Mouse (Mus musculus) lung, embryonic 14.5 days (tissue): Measurements from ENCODE around the gene Uqcc1. TPM values are rescaled to one million over a fixed set of nuclear protein-coding genes. Genes with fewer than 3 reads are reported as not detected.

Experiments
- ATAC-seq: fragments of 200-750 bp; cut with Nextera tagmentation; 2 replicates; pipeline ENCODE4 v1.8.0; 2017; ENCODE audit warnings: mild to moderate bottlenecking, moderate TSS enrichment, moderate library complexity; ENCODE audit not compliant: insufficient read depth
- DNase-seq: peaks from one replicate; pipeline ENCODE4 v3.0.0-alpha.2; 2015
- H3K27ac ChIP-seq: fragments of 300-500 bp; sonication (generic); 2 replicates; pipeline ENCODE4 v1.5.1; 2014; ENCODE audit warnings: low read depth, mild to moderate bottlenecking, moderate library complexity
- H3K27me3 ChIP-seq: fragments of 300-500 bp; sonication (generic); 2 replicates; pipeline ENCODE4 v1.6.1; 2014; ENCODE audit warnings: low read length, control low read depth; ENCODE audit not compliant: insufficient read depth
- H3K36me3 ChIP-seq: fragments of 300-500 bp; sonication (generic); 2 replicates; pipeline ENCODE4 v1.6.1; 2014; ENCODE audit warnings: control low read depth; ENCODE audit not compliant: insufficient read depth
- H3K4me1 ChIP-seq: fragments of 300-500 bp; sonication (generic); 2 replicates; pipeline ENCODE4 v1.6.1; 2014; ENCODE audit warnings: antibody characterized with exemption, control low read depth; ENCODE audit not compliant: insufficient read depth
- H3K4me2 ChIP-seq: fragments of 300-500 bp; sonication (generic); 2 replicates; pipeline ENCODE4 v1.6.1; 2014; ENCODE audit warnings: mild to moderate bottlenecking
- H3K4me3 ChIP-seq: fragments of 300-500 bp; sonication (generic); 2 replicates; pipeline ENCODE4 v1.5.1; 2014; ENCODE audit warnings: low read depth, low read length
- H3K9ac ChIP-seq: fragments of 300-500 bp; sonication (generic); 2 replicates; pipeline ENCODE4 v1.6.1; 2014
- H3K9me3 ChIP-seq: fragments of 300-500 bp; sonication (generic); 2 replicates; pipeline ENCODE4 v1.6.1; 2016; ENCODE audit warnings: low read depth, low read length, control low read depth
- CTCF ChIP-seq: IDR thresholded peaks from 2 replicates; pipeline ENCODE4 v1.5.1; 2016; ENCODE audit warnings: antibody characterized with exemption, low read depth
- WGBS: fragments of 180-500 bp; shearing (Covaris S2); extraction: QIAGEN DNeasy Blood & Tissue Kit; methylation state at CpG from one replicate; pipeline ENCODE4 v1.1.7; 2014; 5-methylcytosine and 5-hydroxymethylcytosine counted together
- polyA plus RNA-seq: library from polyadenylated mRNA; unstranded; fragments of >200 nt; fragmentation: Nextera tagmentation; extraction: Ambion mirVana; gene quantifications from 2 replicates; pipeline ENCODE4 v1.2.1, GENCODE M21; 2014

The Uqcc1 gene
- polyA plus RNA-seq, 1 experiment from 2014 or later: 52.0 TPM

DNA sequence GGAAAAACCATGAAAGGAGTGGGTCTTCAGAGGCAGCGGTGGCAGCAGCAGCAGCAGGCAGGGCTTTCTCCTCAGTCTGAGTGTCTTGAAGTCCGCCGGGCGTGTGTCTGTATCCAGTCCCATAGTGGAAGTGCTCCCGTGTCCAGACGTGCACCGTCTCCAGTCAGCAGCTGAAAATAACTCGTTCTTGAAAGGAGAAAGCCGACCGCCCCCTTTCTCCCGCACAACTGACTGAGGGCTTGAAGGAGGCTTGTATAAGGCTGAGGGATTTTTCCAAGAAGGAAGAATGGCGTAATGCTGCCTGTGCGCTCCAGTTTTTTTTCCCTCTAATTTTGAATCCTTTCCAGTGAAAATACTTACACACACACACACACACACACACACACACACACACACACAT lies 15.0 kb upstream of the Uqcc1 start, which contains the start of gene Gdf5:
Gene Gdf5 (minus strand): TSS at position 244 of the 400 bp plus-strand sequence.
- no peak for ATAC-seq
- no peaks in the 10 kb centered on the region for H3K4me1 ChIP-seq
- no peak within 1 kb of the TSS for H3K4me3 ChIP-seq
- peak; percentile 53 for DNase-seq
- peaks cover 4% of the 10 kb centered on the region; the same call in 1 of the 2 replicates for H3K27me3 ChIP-seq
- H3K36me3 ChIP-seq: no peaks in the 10 kb centered on the region
- 27% methylated on average over 13 of the region's 13 CpGs for WGBS
- peak within 1 kb of the TSS; percentile 31; the same call in 1 of the 2 replicates for H3K4me2 ChIP-seq
- no peak within 1 kb of the TSS for H3K27ac ChIP-seq
- TF ChIP-seq CTCF: no peak
- no peaks in the 10 kb centered on the region for H3K9me3 ChIP-seq
- H3K9ac ChIP-seq: 0 out of 2 replicates have a peak within 1 kb of the TSS, but pooled peaks have one; percentile 9

DNA sequence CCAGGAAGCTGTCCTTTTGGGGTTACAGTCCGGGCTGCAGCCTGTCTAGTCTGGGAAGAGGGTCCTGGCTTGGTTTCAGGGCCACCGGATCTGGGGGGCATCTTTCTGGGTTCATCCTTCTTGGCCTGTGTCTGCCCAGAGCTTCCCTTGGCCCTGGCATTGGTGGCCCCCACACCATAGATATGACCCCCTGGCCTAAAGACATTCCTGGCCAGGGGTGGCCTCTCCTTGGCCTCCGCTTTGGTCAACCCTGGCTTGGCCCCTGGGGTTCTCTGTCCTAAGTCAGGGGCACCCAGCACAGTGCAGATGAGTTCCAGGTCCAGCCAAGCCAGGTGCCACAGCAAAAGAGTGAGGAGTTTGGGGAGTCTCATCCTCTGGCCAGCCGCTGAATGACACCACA lies 14.6 kb upstream of the Uqcc1 start:
- no peak for DNase-seq
- Histone ChIP-seq H3K27ac (no peak overlapping the region), H3K9me3 (no peaks in the 10 kb centered on the region), H3K36me3 (no peaks in the 10 kb centered on the region), H3K9ac (0 out of 2 replicates have a peak overlapping the region, but pooled peaks have one; percentile 9), H3K4me2 (peak overlapping the region; percentile 31; the same call in 1 of the 2 replicates), H3K4me1 (no peaks in the 10 kb centered on the region), H3K27me3 (peaks cover 4% of the 10 kb centered on the region; the same call in 1 of the 2 replicates), H3K4me3 (no peak overlapping the region)
- ATAC-seq: no peak
- no peak for TF ChIP-seq CTCF
- 78% methylated on average over 4 of the region's 4 CpGs for WGBS

DNA sequence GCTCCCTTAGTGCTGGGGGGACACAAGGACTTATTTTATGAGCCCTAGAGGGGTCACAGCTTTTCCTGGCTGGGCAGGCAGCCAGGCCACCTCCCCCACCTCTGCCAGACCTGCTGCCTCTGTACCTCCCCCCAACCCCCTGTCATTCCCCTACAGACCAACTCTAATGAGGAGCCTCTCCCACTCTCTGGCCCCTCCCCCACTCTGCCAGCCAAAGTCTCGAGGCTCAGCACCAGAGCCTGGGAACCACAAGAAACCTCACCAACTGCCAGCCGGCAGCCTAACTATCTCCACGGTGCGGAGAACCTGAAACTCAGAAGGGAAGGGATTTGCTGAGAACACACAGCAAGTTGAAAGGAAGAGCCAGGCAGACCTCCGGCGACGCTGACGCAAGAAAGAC lies 13.4 kb upstream of the Uqcc1 start:
- no peaks in the 10 kb centered on the region for H3K36me3 ChIP-seq
- H3K4me2 ChIP-seq: peak overlapping the region; percentile 19; the same call in 1 of the 2 replicates
- DNase-seq (peak; percentile 19), ATAC-seq (no peak)
- H3K4me3 ChIP-seq: no peak overlapping the region
- H3K27ac ChIP-seq: no peak overlapping the region
- H3K4me1 ChIP-seq: no peaks in the 10 kb centered on the region
- no peak overlapping the region for H3K9ac ChIP-seq
- H3K9me3 ChIP-seq: no peaks in the 10 kb centered on the region
- H3K27me3 ChIP-seq: peaks cover 4% of the 10 kb centered on the region; the same call in 1 of the 2 replicates
- 5% methylated on average over 8 of the region's 8 CpGs for WGBS
- TF ChIP-seq CTCF: no peak

DNA sequence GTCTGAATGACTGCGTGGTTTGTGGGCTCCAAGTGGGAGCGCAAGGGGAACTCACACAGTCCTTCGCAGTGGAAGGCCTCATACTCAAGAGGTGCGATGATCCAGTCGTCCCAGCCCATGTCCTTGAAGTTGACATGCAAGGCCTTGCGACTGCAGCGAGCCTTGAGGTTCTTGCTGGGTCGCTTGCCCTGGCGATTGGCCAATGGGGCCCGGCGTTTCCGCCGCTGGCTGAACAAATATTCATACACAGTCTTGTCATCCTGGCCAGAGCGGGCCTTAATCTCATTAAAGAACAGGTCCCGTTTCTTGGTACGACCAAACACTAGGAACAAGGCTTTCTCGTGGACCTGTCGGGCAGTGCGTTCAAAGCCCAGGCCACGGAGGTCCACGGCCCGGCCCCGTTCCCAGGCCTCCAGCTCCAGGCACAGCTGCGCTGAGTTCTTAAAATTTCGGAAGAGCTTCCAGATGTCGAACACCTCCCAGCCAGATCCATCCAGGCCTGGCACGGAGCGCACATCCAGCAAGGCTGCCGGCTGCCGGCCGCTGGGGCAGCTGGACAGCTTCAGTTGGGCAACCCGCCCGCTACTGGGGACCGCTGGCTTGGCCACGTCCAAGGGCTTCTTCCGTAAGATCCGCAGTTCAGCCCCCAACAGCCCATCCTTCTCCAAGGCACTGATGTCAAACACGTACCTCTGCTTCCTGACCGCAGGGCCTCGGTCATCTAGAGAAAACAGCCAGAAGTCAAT lies 11.8 kb upstream of the Uqcc1 start:
- H3K27me3 ChIP-seq: peaks cover 4% of the 10 kb centered on the region; the same call in 1 of the 2 replicates
- no peaks in the 10 kb centered on the region for H3K9me3 ChIP-seq
- no peak for TF ChIP-seq CTCF
- no peak overlapping the region for H3K27ac ChIP-seq
- H3K4me2 ChIP-seq: peak overlapping the region; percentile 32; the same call in 1 of the 2 replicates
- H3K4me1 ChIP-seq: no peaks in the 10 kb centered on the region
- H3K4me3 ChIP-seq: no peak overlapping the region
- H3K36me3 ChIP-seq: no peaks in the 10 kb centered on the region
- ATAC-seq (peak; percentile 67), DNase-seq (peak; percentile 80)
- 56% methylated on average over 40 of the region's 40 CpGs for WGBS
- H3K9ac ChIP-seq: no peak overlapping the region

DNA sequence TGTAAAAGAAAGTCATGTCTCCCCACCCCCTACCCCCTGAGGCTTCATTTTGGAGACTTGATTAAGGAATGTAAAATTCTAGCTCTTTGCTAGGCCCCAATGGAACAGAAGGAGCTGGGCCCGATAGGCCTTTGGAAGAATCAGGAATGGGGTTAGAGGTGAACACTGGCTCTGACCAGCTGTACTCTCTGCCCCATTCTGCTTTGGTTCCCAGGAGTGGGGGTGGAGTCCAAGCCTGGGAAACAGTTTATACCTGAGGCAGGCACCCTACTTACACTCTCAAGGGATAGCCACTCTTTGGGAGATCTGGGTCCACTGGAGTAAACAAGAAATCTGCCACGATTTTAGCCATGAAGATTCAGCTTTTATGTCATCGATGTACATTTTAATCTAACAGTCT lies 10.6 kb upstream of the Uqcc1 start, which contains the start of gene Gm15557:
Gene Gm15557 (plus strand): TSS at position 48 of the 400 bp plus-strand sequence.
- Histone ChIP-seq H3K27me3 (peaks cover 4% of the 10 kb centered on the region; the same call in 1 of the 2 replicates), H3K9ac (no peak within 1 kb of the TSS), H3K4me2 (no peak within 1 kb of the TSS), H3K4me1 (no peaks in the 10 kb centered on the region), H3K27ac (no peak within 1 kb of the TSS), H3K9me3 (no peaks in the 10 kb centered on the region), H3K4me3 (no peak within 1 kb of the TSS), H3K36me3 (no peaks in the 10 kb centered on the region)
- no peak for DNase-seq
- 87% methylated on average over 3 of the region's 3 CpGs for WGBS
- TF ChIP-seq CTCF: no peak
- ATAC-seq: no peak

DNA sequence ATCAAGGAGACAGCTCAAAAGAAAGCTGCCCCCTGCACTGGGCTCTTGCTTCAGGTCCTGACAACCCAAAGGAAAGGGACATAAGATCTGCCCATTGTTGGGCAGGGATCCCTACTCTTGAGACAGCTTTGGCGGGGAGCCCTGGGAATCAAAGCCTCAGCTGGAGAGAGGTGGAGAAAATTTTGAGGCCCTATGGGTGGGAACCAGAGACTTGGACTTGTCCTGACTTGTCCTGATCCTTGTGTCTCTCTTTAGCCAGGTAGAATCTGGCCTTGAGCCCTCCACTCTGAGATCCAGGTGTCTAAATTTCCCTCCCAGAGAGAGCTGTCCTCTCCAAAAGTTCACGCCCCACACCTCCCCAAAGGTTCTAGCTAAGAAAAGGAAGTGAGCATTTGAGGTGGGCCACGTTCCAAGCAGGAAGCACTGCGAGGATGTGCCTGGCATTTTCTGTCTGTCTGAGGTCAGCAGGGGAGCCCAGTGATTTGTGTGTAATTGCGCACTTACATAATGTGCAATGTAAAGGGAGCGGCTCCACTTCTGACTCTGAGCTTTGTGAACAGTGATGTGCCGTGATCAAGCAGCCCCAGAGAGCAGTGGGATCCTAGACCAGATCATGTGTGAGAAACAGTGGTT lies 9.9 kb upstream of the Uqcc1 start:
- no peak overlapping the region for H3K4me2 ChIP-seq
- ATAC-seq (no peak), DNase-seq (peak; percentile 23)
- no peak overlapping the region for H3K4me3 ChIP-seq
- no peaks in the 10 kb centered on the region for H3K4me1 ChIP-seq
- H3K9me3 ChIP-seq: no peaks in the 10 kb centered on the region
- no peaks in the 10 kb centered on the region for H3K36me3 ChIP-seq
- no peak for TF ChIP-seq CTCF
- 62% methylated on average over 7 of the region's 7 CpGs for WGBS
- peaks cover 4% of the 10 kb centered on the region; the same call in 1 of the 2 replicates for H3K27me3 ChIP-seq
- H3K27ac ChIP-seq: no peak overlapping the region
- no peak overlapping the region for H3K9ac ChIP-seq
